Mouse (Mus musculus) heart, adult 2 months (tissue): ENCODE measurements around the gene Tesc. TPM values are rescaled to one million over a fixed set of nuclear protein-coding genes. Genes with fewer than 3 reads are reported as not detected.

ENCODE experiments used
- DNase-seq, 2 experiments: peaks; one replicate each; pipeline ENCODE4 v3.0.0; 2021
- H3K27ac ChIP-seq: fragments of 200-600 bp; 2 replicates; pipeline ENCODE4 v1.8.1; 2022
- H3K27me3 ChIP-seq: fragments of 200-500 bp; 2 replicates; pipeline ENCODE4 v1.6.1; 2012; ENCODE audit warnings: mild to moderate bottlenecking, low read length, inconsistent platforms, mixed read lengths; ENCODE audit not compliant: control insufficient read depth, insufficient read depth
- H3K36me3 ChIP-seq: fragments of 200-500 bp; 2 replicates; pipeline ENCODE4 v1.6.1; 2012; ENCODE audit warnings: low read length, inconsistent platforms; ENCODE audit not compliant: control insufficient read depth, insufficient read depth
- H3K4me1 ChIP-seq: fragments of 200-500 bp; 2 replicates; pipeline ENCODE4 v1.6.1; 2011; ENCODE audit warnings: low read length; ENCODE audit not compliant: control insufficient read depth, insufficient read depth
- H3K4me3 ChIP-seq: fragments of 200-600 bp; 2 replicates; pipeline ENCODE4 v1.8.1; 2022
- H3K79me2 ChIP-seq: fragments of 200-500 bp; replicated peaks from 2 replicates; pipeline ENCODE4 v1.6.1; 2012; ENCODE audit warnings: mild to moderate bottlenecking, inconsistent platforms, low read length, moderate library complexity, mixed read lengths; ENCODE audit not compliant: control insufficient read depth, insufficient read depth
- H3K9ac ChIP-seq: fragments of 200-500 bp; 2 replicates; pipeline ENCODE4 v1.6.1; 2012; ENCODE audit warnings: low read depth, mild to moderate bottlenecking, control low read depth, inconsistent platforms, low read length, mixed read lengths
- CTCF ChIP-seq: fragments of 200-600 bp; IDR thresholded peaks from 2 replicates; pipeline ENCODE4 v1.8.1; 2022; ENCODE audit warnings: antibody characterized with exemption, mild to moderate bottlenecking, moderate library complexity
- EP300 ChIP-seq: fragments of 200-500 bp; IDR thresholded peaks from 2 replicates; pipeline ENCODE4 v1.6.1; 2011; ENCODE audit warnings: low read depth, low read length, control low read depth; ENCODE audit not compliant: insufficient read depth
- POLR2A ChIP-seq: fragments of 200-500 bp; IDR thresholded peaks from 2 replicates; pipeline ENCODE4 v1.6.1; 2011; ENCODE audit warnings: mild to moderate bottlenecking, low read depth, low read length, control low read depth; ENCODE audit not compliant: insufficient read depth
- WGBS: fragments of 180-500 bp; shearing (Covaris S2); methylation state at CpG from one replicate; pipeline ENCODE4 v1.1.7; 2018; 5-methylcytosine and 5-hydroxymethylcytosine counted together
- intact Hi-C: fragments of 180-260 bp; cut with DNase I; formaldehyde crosslinking; loops from one replicate; pipeline ENCODE4 v1.15.1; 2025
- polyA plus RNA-seq: library from polyadenylated mRNA; depleted of rRNA; stranded (reverse); fragments of >200 nt; gene quantifications from 2 replicates; pipeline ENCODE4 v1.2.3, GENCODE M21; 2012
- total RNA-seq, 2 experiments: library from RNA; stranded (reverse); gene quantifications; 2 replicates each; pipeline ENCODE4 v1.2.3; 2021

The Tesc gene
- total and polyA plus RNA-seq, 3 experiments, result 125 to 231 (median 200) TPM

DNA sequence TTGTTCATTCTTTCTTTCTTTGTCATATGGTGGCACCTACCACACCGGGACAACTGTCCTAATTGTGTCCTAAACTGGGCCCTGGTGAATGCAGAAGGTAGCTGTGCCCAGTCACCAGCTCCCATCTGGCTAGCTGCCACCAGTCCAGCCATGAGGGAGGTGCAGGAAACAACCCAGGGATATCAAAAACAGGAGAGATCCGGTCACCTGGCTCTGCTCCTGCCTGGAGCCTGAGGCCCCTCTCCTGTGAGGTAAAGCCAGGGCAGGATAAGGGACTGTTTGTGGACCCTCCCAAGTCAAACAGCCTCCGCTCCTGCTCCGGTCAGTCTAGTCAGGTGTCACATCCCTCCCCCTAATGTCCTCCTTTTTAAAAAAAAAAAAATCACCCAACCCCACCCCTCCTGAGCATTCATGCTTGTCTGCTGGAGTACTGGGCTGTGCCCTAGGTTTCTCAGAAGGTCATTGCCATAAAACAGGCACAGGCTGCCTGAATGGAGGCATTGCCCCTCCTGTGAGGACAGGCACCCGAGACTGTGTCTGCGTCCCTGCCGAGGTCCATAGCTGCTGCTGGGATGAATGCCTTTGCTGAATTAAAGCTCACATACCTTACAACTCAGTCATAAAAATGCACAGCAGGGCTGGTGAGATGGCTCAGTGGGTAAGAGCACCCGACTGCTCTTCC is 24.6 kb downstream of the Tesc start:
- H3K9ac ChIP-seq, result no peak overlapping the region
- TF ChIP-seq EP300 (0 out of 2 replicates have a peak, but pooled peaks have one; percentile 36), CTCF (no peak), POLR2A (no peak)
- intact Hi-C loops, result no loop called here
- DNase-seq, result peak; percentile 53 to 60
- H3K4me1 ChIP-seq, result no peaks in the 10 kb centered on the region
- H3K4me3 ChIP-seq, result no peak overlapping the region
- H3K36me3 ChIP-seq, result no peaks in the 10 kb centered on the region
- H3K79me2 ChIP-seq, result no peaks in the 10 kb centered on the region
- H3K27me3 ChIP-seq, result no peaks in the 10 kb centered on the region
- peak overlapping the region; percentile 28; the same call in 1 of the 2 replicates for H3K27ac ChIP-seq
- WGBS, result 53% methylated on average over 8 of the region's 8 CpGs

DNA sequence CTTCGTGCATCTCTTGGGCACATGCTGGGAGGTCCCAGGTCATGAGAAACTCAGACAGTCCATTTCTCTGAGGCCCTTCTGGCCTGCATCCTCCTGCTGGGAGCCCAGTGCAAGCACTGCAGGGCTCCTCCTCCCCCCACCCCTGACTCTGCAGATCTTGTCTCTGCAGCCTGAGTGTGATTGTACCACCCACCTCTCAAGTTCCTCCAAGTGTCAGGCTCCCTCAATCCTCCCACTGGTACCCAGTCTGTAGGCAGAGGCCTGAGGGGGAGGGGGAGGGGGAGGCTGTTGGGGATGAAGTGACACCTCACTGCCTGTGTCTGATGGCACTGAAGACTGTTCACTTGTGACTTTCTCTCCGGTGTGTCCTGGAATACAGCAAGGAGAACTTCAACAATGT is 25.7 kb downstream of the Tesc start:
- no peak for DNase-seq
- H3K36me3 ChIP-seq, result no peaks in the 10 kb centered on the region
- H3K27ac ChIP-seq, result no peak overlapping the region
- intact Hi-C loops, result no loop called here
- WGBS, result 89% methylated on average over 2 of the region's 2 CpGs
- H3K4me3 ChIP-seq, result no peak overlapping the region
- H3K27me3 ChIP-seq, result no peaks in the 10 kb centered on the region
- peaks cover 2% of the 10 kb centered on the region; the same call in 1 of the 2 replicates for H3K4me1 ChIP-seq
- H3K79me2 ChIP-seq, result no peaks in the 10 kb centered on the region
- no peak overlapping the region for H3K9ac ChIP-seq
- TF ChIP-seq EP300, result no peak

DNA sequence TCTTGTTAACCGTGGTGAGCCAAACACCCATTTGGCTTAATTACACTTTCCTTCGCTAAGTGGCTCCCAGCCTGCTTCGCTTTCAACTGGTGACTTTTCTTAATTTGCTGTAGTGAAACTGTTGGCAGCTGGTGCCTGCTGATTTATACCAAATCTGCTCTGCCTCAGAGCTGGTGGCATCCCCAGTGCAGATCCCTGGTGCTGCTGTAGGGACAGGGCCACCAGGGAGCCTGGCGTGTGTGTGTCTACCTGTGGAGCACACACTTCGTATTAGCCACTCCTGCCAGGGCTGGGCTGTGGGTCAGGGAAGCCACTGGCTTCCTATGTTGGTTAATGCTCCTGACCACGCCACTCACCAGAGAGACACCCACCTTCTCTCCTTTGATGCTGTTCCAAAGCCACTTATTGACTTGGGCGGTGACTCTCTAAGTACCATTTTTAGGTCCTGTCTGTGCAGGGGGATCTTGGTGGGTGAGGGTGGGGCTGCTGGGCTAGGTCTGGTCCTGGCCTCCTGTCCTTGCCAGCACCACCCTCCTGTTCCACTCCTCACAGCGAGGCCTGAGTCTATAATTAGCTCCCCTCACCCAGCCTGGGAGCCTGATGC is 30.1 kb downstream of the Tesc start:
- H3K4me1 ChIP-seq, result peaks cover 3% of the 10 kb centered on the region; the same call in 1 of the 2 replicates
- H3K9ac ChIP-seq, result peak overlapping the region; percentile 36
- intact Hi-C loops, result no loop called here
- peak; percentile 50 to 81 for DNase-seq
- H3K27ac ChIP-seq, result peak overlapping the region; percentile 83
- H3K4me3 ChIP-seq, result no peak overlapping the region
- 30% methylated on average over 8 of the region's 8 CpGs for WGBS
- TF ChIP-seq CTCF, result no peak
- no peak for TF ChIP-seq EP300
- no peak for TF ChIP-seq POLR2A
- H3K79me2 ChIP-seq, result no peaks in the 10 kb centered on the region
- H3K36me3 ChIP-seq, result no peaks in the 10 kb centered on the region
- H3K27me3 ChIP-seq, result no peaks in the 10 kb centered on the region

DNA sequence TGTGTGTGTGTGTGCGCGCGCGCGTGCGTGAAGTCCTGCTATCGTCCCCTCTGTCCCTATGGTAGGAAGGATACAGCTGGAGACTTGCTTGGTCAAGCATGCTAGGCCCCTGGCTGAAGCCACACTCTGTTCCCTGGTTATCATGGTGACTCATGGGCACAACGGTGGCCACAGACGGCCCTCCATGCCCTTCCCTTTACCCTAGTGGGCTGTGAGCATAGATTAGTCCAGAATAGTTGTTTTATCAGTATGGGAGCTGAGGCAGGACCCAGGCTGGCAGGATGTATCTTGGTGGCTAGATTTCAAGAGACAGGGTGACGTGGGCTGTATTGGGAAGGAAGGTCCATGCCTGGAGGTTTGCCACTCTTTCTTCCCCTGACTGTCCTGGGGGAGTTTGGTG is 31.3 kb downstream of the Tesc start:
- Histone ChIP-seq H3K36me3 (no peaks in the 10 kb centered on the region), H3K79me2 (no peaks in the 10 kb centered on the region), H3K4me1 (peaks cover 3% of the 10 kb centered on the region; the same call in 1 of the 2 replicates), H3K27me3 (no peaks in the 10 kb centered on the region), H3K27ac (peak overlapping the region; percentile 83), H3K4me3 (no peak overlapping the region), H3K9ac (no peak overlapping the region)
- 53% methylated on average over 10 of the region's 10 CpGs for WGBS
- intact Hi-C loops, result no loop called here
- TF ChIP-seq POLR2A (no peak), EP300 (peak; percentile 63; the same call in 1 of the 2 replicates)
- peak; percentile 49 to 72 for DNase-seq

DNA sequence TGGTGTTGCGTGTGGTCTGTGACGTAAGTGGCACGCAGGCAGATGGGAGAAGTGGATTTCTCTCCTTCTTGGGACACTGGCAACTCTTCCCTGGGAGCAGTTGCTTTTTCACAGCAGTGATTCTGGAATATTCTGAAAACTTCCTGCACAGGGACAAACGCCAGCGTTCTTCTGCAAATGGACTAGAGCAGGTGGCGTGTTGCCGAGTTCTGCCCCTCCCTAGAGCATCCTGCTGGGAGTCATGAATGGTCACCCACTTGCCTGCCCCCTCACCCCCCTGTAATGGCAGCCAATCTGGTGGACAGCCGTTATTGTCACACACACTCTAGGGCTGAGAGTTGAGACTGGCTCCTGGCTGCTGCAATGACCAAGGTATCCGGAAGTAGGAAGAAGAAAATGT is 32.1 kb downstream of the Tesc start:
- DNase-seq, result no peak
- 70% methylated on average over 9 of the region's 9 CpGs for whole genome bisulfite sequencing
- no peak overlapping the region for H3K9ac ChIP-seq
- H3K4me3 ChIP-seq, result no peak overlapping the region
- peaks cover 3% of the 10 kb centered on the region; the same call in 1 of the 2 replicates for H3K4me1 ChIP-seq
- H3K79me2 ChIP-seq, result no peaks in the 10 kb centered on the region
- no peaks in the 10 kb centered on the region for H3K27me3 ChIP-seq
- intact Hi-C loops, result no loop called here
- TF ChIP-seq EP300 (no peak), CTCF (no peak), POLR2A (no peak)
- H3K27ac ChIP-seq, result peak overlapping the region; percentile 76
- no peaks in the 10 kb centered on the region for H3K36me3 ChIP-seq

DNA sequence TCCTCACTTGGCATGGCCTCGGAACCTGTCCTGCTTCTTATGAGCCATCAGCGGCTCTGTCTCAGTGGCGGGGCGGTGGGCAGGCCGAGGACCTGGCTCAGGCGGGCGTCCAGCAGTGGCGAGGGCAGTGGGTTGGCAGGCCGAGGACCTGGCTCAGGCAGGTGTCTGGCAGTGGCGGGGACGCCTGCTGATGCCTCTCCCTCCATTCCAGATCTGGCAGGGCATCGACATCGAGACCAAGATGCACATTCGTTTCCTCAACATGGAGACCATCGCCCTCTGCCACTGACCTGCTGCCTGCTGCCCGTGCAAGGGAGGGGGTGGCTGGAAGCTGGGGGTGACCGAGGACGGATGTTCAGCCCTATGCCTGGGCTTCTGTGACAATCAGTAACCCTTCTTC is 33.8 kb downstream of the Tesc start:
- Histone ChIP-seq H3K27me3 (no peaks in the 10 kb centered on the region), H3K4me3 (no peak overlapping the region), H3K36me3 (no peaks in the 10 kb centered on the region), H3K4me1 (peaks cover 5% of the 10 kb centered on the region; the same call in 1 of the 2 replicates), H3K9ac (no peak overlapping the region), H3K79me2 (no peaks in the 10 kb centered on the region), H3K27ac (no peak overlapping the region)
- intact Hi-C loops, result no loop called here
- no peak for TF ChIP-seq EP300
- TF ChIP-seq CTCF, result no peak
- TF ChIP-seq POLR2A, result no peak
- DNase-seq, result no peak
- WGBS, result 85% methylated on average over 18 of the region's 18 CpGs
